Mouse (Mus musculus) liver, adult 2 months (tissue): Measurements from ENCODE around the gene Ndrg3. TPM values are rescaled to one million over a fixed set of nuclear protein-coding genes. Genes with fewer than 3 reads are reported as not detected.
"Not testable (repeated sequence)": the region's sequence is repeated elsewhere in the genome, so short reads cannot be mapped to it uniquely, and the experiment has no call there.

Experiments
- DNase-seq: peaks from one replicate; pipeline ENCODE4 v3.0.0-alpha.2; 2011; ENCODE audit warnings: low read depth, low spot score; ENCODE audit errors: extremely low read depth
- H3K27ac ChIP-seq: fragments of 200-500 bp; replicated peaks from 2 replicates; pipeline ENCODE4 v1.5.1; 2012; ENCODE audit warnings: low read depth, mild to moderate bottlenecking, control low read depth, inconsistent platforms, low read length; ENCODE audit not compliant: insufficient read depth
- H3K27me3 ChIP-seq: fragments of 200-500 bp; 2 replicates; pipeline ENCODE4 v1.6.1; 2012; ENCODE audit warnings: mild to moderate bottlenecking, moderate library complexity, low read length, inconsistent platforms; ENCODE audit not compliant: control insufficient read depth, insufficient read depth
- H3K36me3 ChIP-seq: fragments of 200-500 bp; 2 replicates; pipeline ENCODE4 v1.6.1; 2012; ENCODE audit warnings: low read length, inconsistent platforms; ENCODE audit not compliant: control insufficient read depth, insufficient read depth
- H3K4me1 ChIP-seq: fragments of 200-500 bp; 2 replicates; pipeline ENCODE4 v1.6.1; 2011; ENCODE audit warnings: low read length; ENCODE audit not compliant: control insufficient read depth, insufficient read depth
- H3K4me3 ChIP-seq: fragments of 200-500 bp; 2 replicates; pipeline ENCODE4 v1.5.1; 2011; ENCODE audit warnings: low read depth, mild to moderate bottlenecking, control low read depth, low read length, moderate library complexity; ENCODE audit not compliant: insufficient read depth
- H3K79me2 ChIP-seq: fragments of 200-500 bp; 2 replicates; pipeline ENCODE4 v1.6.1; 2012; ENCODE audit warnings: inconsistent platforms, mild to moderate bottlenecking, low read length, moderate library complexity; ENCODE audit not compliant: control insufficient read depth, insufficient read depth
- H3K9ac ChIP-seq: fragments of 200-500 bp; 2 replicates; pipeline ENCODE4 v1.6.1; 2012; ENCODE audit warnings: low read depth, mild to moderate bottlenecking, control low read depth, inconsistent platforms, low read length
- CTCF ChIP-seq: fragments of 200-500 bp; IDR thresholded peaks from 2 replicates; pipeline ENCODE4 v1.5.1; 2011; ENCODE audit warnings: low read depth, low read length, control low read depth
- POLR2A ChIP-seq: fragments of 200-500 bp; IDR thresholded peaks from 2 replicates; pipeline ENCODE4 v1.6.1; 2011; ENCODE audit warnings: low read length, control low read depth; ENCODE audit not compliant: insufficient read depth; ENCODE audit errors: extremely low read depth
- WGBS: fragments of 180-500 bp; shearing (Covaris S2); methylation state at CpG from one replicate; pipeline ENCODE4 v1.1.7; 2018; 5-methylcytosine and 5-hydroxymethylcytosine counted together
- polyA plus RNA-seq: library from polyadenylated mRNA; depleted of rRNA; stranded (reverse); fragments of >200 nt; gene quantifications from 2 replicates; pipeline ENCODE4 v1.2.3, GENCODE M21; 2012
- total RNA-seq: library from RNA; depleted of rRNA; stranded (reverse); fragments of >200 nt; gene quantifications from 2 replicates; pipeline ENCODE4 v1.2.3, GENCODE M21; 2014

The Ndrg3 gene
- total and polyA plus RNA-seq, 2 experiments = 9.1 to 20.8 TPM

- no peaks in the 10 kb centered on the region for H3K79me2 ChIP-seq
- H3K27me3 ChIP-seq = no peaks in the 10 kb centered on the region
- TF ChIP-seq CTCF (no peak), POLR2A (no peak)
- H3K27ac ChIP-seq = no peak overlapping the region
- no peak overlapping the region for H3K9ac ChIP-seq
- no peak for DNase-seq
- WGBS = 89% methylated on average over 3 of the region's 3 CpGs
- no peaks in the 10 kb centered on the region for H3K4me1 ChIP-seq
- H3K4me3 ChIP-seq = no peak overlapping the region
- H3K36me3 ChIP-seq = peaks cover 26% of the 10 kb centered on the region
Measured at GRCm38 (mm10) chr2:156950816-156951215, 41.0 kb downstream of the Ndrg3 start.

- not testable (repeated sequence) for H3K27ac ChIP-seq, H3K4me1 ChIP-seq, H3K9ac ChIP-seq, H3K27me3 ChIP-seq, H3K79me2 ChIP-seq, DNase-seq, H3K4me3 ChIP-seq
- H3K36me3 ChIP-seq = peaks cover 48% of the 10 kb centered on the region
- WGBS = 92% methylated on average over 9 of the region's 9 CpGs
Measured at GRCm38 (mm10) chr2:156941523-156941922, 50.3 kb downstream of the Ndrg3 start.

GRCm38 (mm10) chr2:156939926-156940325 is 51.9 kb downstream of the Ndrg3 start:
- H3K27me3 ChIP-seq, H3K79me2 ChIP-seq, DNase-seq, H3K27ac ChIP-seq, H3K9ac ChIP-seq, H3K4me3 ChIP-seq, H3K4me1 ChIP-seq: not testable (repeated sequence)
- H3K36me3 ChIP-seq = peaks cover 44% of the 10 kb centered on the region
- WGBS = 91% methylated on average over 6 of the region's 6 CpGs

- Histone ChIP-seq H3K4me1 (no peaks in the 10 kb centered on the region), H3K27me3 (no peaks in the 10 kb centered on the region), H3K4me3 (no peak overlapping the region), H3K79me2 (no peaks in the 10 kb centered on the region), H3K27ac (no peak overlapping the region), H3K9ac (no peak overlapping the region), H3K36me3 (peaks cover 38% of the 10 kb centered on the region)
- TF ChIP-seq POLR2A (no peak), CTCF (no peak)
- no peak for DNase-seq
- 90% methylated on average over 2 of the region's 2 CpGs for WGBS
Measured at GRCm38 (mm10) chr2:156937795-156938194, 54.1 kb downstream of the Ndrg3 start.

- Histone ChIP-seq H3K79me2 (no peaks in the 10 kb centered on the region), H3K27me3 (no peaks in the 10 kb centered on the region), H3K9ac (no peak overlapping the region), H3K4me1 (no peaks in the 10 kb centered on the region), H3K4me3 (no peak overlapping the region), H3K36me3 (peaks cover 46% of the 10 kb centered on the region), H3K27ac (no peak overlapping the region)
- no peak for DNase-seq
- 87% methylated on average over 6 of the region's 6 CpGs for WGBS
- no peak for TF ChIP-seq POLR2A
- no peak for TF ChIP-seq CTCF
Measured at GRCm38 (mm10) chr2:156935005-156935404, 56.9 kb downstream of the Ndrg3 start.

- DNase-seq = peak; percentile 52
- 79% methylated on average over 1 of the region's 1 CpGs for WGBS
- Histone ChIP-seq H3K79me2 (no peaks in the 10 kb centered on the region), H3K4me3 (no peak overlapping the region), H3K27me3 (no peaks in the 10 kb centered on the region), H3K9ac (no peak overlapping the region), H3K36me3 (peaks cover 37% of the 10 kb centered on the region; the same call in 1 of the 2 replicates), H3K27ac (no peak overlapping the region), H3K4me1 (no peaks in the 10 kb centered on the region)
- TF ChIP-seq CTCF = no peak
- TF ChIP-seq POLR2A = no peak
Measured at GRCm38 (mm10) chr2:156933426-156933825, 58.4 kb downstream of the Ndrg3 start.
